Mouse (Mus musculus) brain, embryonic 14.5 days (tissue): ENCODE measurements around the gene A230050P20Rik. TPM values are rescaled to one million over a fixed set of nuclear protein-coding genes. Genes with fewer than 3 reads are reported as not detected.

Source experiments
- DNase-seq: peaks from one replicate; pipeline ENCODE4 v3.0.0-alpha.2; 2011; ENCODE audit warnings: low read depth
- CTCF ChIP-seq: fragments of 200-500 bp; IDR thresholded peaks from 2 replicates; pipeline ENCODE4 v1.5.1; 2012; ENCODE audit warnings: inconsistent platforms, mild to moderate bottlenecking, moderate library complexity, borderline replicate concordance; ENCODE audit not compliant: insufficient read depth, insufficient read length; ENCODE audit errors: extremely low read depth
- POLR2A ChIP-seq: fragments of 200-500 bp; IDR thresholded peaks from 2 replicates; pipeline ENCODE4 v1.6.1; 2012; ENCODE audit warnings: mild to moderate bottlenecking, inconsistent platforms, borderline replicate concordance; ENCODE audit not compliant: poor library complexity, insufficient read depth, insufficient read length, severe bottlenecking; ENCODE audit errors: extremely low read depth
- polyA plus RNA-seq: library from polyadenylated mRNA; depleted of rRNA; stranded (reverse); fragments of >200 nt; gene quantifications from 2 replicates; pipeline ENCODE4 v1.2.3, GENCODE M21; 2012

The A230050P20Rik gene
- polyA plus RNA-seq, 1 experiment = 8.7 TPM

DNA sequence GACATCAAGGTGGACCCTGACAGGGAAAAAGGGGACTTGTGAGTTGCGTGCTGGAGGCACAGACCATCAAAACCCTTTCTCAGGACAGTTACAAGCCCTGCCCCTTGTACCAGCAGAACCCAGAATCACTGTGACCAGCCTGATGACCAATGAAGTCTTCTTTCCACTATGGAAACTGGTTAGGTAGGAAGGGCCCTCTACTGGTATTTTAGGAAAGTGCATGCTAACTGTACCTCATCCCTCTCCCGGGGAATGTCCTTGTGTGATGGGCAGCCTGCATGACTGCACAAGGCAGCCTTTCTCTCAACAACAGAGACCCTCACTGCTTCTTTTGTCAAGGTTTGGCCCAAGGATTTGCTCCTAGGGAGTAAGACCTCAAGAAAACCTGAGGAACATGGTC, 25.8 kb upstream of the A230050P20Rik start:
- peak; percentile 47; the same call in 1 of the 2 replicates for TF ChIP-seq CTCF
- TF ChIP-seq POLR2A = no peak
- peak; percentile 24 for DNase-seq

DNA sequence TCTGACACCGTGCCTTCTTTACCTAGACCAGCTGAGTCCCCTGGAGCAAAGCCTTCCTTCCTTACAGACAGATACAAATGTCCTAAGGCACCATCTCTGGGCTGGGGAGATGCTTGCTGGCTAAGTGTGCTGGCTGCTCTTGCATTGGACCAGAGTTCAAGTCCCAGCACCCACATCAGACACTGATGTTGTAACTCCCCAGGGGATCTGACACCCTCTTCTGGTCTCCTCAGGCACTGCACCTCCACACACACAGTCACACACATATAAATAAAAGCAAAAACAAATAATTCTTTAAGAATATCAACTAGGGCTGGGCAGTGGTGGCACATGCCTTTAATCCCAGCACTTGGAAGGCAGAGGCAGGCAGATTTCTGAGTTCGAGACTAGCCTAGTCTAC, 18.3 kb upstream of the A230050P20Rik start:
- DNase-seq = no peak
- TF ChIP-seq CTCF (no peak), POLR2A (no peak)

DNA sequence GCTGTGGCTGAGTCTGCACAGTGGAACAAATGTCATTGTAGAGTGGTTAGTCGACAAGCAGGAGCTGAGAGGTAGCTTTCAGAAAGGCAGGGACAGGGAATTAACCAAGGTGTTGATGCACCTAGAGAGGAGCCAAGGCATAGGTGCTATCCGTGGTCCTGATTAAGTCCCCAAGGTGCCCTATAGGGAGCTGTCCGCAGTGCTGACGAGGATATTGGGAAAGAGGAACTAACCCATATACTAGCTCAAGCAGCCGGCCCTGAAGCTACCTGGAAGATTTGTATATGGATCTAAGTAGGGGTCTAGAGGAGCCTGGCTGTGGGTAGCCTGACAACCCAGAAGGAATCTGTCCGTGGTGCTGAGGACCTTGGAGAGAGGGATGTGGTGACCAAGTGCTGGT, 11.3 kb upstream of the A230050P20Rik start:
- no peak for TF ChIP-seq POLR2A
- no peak for TF ChIP-seq CTCF
- DNase-seq = peak; percentile 22

DNA sequence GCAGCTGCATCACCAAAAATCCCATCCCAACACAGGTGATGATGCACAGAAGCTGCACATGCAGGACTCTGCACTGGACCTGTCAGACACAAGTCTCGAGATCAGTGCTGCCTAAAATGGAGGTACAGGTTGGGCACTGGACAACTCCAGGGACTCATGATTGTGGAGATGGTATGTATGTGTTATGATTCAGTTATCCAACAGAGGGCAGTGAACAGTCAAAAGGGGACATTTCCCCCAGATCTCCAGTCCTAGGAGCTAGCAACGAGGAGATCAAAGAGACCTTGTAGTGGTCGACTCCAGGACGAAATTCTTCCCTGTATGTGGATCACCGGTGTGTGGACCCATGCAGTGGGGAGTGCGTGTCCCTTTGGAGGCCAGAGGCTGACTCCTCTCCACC, 8.5 kb upstream of the A230050P20Rik start:
- TF ChIP-seq CTCF = 0 out of 2 replicates have a peak, but pooled peaks have one; percentile 2
- TF ChIP-seq POLR2A = no peak
- no peak for DNase-seq

DNA sequence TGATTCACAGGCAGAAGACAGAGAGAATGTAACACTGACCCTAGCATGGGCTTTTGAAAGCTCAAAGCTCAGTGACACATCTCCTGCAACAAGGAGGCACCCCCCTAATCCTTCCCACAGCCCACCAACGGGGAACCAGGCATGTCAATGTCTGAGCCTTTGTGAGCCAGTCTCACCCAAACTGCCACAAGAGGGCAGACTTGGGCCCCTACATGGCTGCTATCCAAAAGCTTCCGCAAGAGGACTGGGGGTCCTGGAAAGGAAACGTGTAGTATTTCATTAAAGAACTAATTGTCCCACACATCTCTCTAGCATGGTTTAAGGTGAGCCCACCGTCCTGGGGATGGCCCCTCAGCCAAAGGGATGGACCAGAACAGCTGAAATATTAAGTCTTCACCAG, 6.6 kb upstream of the A230050P20Rik start:
- peak; percentile 66 for DNase-seq
- TF ChIP-seq POLR2A (no peak), CTCF (peak; percentile 69)

DNA sequence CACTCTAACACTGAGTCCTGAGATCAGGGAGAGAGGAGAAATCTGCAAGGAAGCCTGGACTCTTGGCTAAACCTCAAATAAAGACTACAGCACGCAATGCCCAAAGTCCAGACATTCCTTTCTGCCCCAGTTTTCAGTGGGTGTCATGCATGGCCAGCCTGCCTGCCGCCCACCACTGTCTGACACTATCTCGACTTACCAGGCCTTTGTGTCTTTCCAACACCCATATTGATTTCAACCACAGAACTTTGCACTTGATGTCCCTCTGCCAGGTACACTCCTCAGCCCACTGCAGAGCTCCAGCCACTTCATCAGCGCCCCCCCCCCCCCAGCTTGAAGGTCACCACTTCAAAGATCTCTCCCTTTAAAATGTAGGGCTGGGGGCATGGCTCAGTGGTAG, 6.2 kb upstream of the A230050P20Rik start:
- DNase-seq = no peak
- TF ChIP-seq POLR2A (no peak), CTCF (no peak)

DNA sequence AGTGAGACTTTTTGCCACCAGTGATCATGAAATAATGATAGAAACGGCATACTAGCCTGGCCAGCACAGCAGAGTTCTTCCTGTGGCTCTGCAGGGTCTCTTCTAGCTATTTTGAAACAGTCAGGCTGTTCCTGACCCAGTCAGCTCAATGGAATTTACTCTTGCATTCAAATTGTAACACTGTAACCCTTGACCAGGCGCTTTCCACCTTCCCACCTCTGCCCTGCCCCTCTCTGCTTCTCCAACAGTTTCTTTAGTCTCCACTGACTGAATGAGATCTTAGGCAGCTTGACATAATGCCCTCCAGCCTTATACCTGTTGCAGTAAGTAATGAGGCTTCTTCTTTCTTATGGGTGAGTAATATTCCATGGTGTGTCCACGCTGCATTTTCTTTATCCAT, 1.6 kb upstream of the A230050P20Rik start:
- DNase-seq = no peak
- TF ChIP-seq CTCF (no peak), POLR2A (no peak)

DNA sequence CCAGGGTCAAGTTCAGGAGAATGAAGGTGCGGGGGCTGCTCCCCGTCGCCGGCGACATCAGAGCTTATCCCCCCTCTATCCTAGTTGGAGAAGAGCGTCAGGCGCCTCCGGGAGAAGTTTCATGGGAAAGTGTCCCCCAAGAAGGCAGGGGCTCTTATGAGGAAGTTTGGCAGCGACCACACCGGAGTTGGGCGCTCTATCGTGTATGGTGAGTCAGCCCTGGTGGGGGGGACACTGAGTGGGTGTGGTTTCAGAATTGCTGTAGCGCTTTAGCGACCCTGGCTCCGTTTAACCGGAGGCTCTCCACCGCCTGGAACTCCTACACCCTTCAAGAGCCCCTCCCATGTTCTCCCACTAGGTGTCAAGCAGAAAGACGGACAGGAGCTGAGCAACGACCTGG, 804 bp downstream of the A230050P20Rik start:
- no peak for TF ChIP-seq POLR2A
- TF ChIP-seq CTCF = no peak
- DNase-seq = no peak

DNA sequence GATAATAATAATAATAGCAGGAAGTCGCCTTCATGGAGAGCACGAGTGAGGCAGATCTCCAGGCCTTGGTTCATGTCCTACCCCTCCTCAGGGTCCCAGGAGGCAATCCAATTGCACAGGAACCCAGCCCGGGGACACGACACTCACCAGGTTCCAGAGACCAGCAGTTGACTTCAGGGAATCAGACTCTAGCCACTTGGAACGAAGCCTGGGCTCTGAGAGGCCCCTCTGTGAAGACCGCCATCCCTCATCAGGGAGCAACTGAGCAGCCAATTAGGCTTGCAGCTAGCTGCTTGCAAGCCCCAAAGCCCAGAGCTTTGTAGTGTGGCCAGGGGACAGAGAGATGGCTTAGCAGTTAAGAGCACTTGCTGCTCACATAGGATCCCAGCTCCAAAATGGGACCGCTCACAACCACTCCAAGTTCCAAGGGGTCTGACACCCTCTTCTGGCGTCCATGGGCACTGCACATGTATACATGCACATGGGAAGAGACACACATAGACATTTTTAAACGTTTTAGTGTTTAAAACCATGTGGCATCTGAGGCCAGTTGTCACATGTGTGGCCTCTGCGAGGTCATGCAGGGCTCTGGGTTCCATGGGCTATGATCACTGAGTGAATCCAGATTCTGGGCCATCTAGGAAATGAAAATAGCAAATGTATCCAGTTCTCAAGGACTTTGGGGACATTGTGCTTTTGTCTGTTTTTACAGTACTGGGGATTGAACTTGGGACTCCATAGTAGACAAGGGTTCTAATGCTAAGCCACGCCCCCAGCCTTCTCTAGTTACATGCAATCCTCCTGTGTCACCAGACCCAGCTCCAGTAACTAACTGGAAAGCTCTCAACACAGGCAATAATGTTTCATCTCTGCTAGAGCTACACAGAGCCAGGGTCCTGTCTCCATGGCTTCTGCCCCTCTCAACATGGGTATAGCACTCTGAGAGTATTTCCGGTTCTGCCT, 2.0 kb downstream of the A230050P20Rik start:
- no peak for DNase-seq
- TF ChIP-seq POLR2A (no peak), CTCF (no peak)

DNA sequence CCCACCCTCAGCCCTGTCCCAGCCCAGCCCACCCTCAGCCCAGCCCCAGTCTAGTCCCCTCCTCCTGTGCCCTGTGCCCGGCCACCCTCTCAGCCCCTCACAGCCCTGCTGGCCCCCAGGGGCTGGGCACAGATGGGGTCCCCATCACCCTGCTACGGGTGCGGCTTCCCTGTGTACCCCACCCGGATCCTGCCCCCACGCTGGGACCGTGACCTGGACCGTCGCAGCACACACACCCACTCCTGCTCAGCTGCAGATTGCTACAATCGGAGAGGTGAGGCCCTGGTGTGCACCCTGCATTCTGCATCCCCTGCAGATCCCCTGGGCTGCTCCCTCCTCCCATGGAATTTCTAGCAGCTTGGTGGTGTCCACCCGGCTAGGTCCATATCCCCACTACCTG, 4.5 kb downstream of the A230050P20Rik start:
- DNase-seq = no peak
- TF ChIP-seq POLR2A = no peak
- no peak for TF ChIP-seq CTCF

DNA sequence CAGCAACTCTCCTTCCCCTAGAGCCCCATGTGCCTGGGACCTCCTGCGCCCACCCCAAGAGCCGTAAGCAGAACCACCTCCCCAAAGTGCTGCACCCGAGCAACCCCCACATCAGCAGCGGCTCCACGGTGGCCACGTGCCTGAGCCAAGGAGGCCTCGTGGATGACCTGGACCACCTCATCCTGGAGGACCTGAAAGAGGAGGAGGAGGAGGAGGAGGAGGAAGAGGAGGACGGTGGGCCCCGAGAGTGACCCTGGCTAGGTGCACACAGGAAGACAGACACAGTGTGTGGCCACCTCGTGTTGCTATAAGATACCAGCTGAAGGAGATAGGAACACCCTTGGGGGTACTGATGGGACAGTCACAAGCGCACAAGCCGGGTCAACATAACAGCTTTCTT, 5.1 kb downstream of the A230050P20Rik start:
- DNase-seq = no peak
- TF ChIP-seq POLR2A (no peak), CTCF (no peak)

DNA sequence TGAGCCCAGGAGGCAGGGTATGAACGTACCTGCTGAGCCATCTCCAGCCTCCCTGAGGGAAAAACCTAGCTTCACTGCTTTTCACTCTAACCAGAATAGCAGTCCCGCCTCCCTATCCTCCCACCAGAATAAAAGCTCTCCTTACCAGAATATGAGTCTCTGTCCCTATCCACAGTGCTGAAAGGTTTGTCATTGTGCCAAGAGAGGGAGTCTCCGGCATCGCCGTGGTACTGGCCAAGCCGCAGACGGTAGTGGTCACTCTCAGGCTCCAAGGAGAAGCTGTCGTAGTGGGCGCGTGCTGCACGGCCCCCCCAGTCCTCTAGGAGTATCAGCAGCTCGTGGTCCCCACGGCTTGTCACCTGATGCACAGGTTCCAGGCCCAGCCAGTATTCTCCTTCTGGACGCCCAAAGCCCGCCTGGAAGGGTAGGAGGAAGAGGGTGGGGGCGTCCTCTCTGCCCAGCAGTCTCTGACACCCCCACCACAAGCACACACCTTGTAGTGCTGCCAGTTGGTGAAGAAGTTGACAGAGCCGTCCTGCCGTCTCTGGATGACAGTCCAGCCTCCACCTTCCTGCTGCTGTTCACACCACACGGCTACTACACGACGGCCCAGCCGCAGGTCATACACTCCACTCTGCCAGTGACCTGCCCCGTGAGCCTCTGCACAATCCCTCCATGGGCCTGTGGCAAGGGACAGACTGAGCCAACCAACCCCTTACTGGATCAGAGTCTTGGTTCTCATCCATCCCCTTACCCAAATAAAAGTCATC, 6.8 kb downstream of the A230050P20Rik start:
- TF ChIP-seq POLR2A (no peak), CTCF (no peak)
- DNase-seq = peak; percentile 8

DNA sequence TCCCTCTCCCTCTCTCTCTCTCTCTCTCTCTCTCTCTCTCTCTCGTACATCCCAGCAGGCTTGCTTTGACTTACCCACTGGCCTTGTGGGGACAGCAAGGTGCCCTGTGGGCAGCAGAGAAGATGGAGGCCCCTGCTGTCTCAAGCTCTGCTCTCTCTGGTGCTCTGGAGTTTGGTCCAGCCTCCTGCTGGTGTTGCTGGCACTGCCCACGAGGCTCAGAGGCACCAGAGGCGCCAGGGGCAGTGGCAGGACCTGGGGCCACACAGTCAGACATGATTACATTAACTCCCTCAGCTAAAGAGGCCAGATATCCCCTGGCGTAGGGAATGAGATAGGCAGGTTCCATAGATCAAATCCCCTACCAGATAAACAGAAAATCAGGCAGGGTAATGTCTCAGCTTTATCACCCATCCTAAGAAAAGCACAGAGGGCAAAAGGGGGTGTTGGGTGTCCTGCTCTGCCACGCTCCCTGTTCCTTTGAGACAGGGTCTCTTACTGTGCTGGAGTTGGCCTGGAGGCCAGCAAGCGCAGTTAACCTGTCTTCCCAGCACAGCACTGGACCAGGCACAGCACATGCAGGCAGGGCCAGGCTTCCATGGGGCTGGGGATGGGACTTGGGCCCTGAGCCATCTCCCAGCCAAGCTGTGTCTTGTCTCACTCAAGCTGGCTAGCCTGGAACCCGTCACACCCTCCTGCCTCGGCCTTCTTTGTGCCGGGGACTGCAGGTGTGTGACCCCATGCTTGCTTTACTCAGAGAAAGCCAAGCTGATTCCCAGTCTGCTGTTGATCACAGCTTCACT, 8.1 kb downstream of the A230050P20Rik start:
- DNase-seq = no peak
- TF ChIP-seq POLR2A = no peak
